Mouse (Mus musculus): ENCODE data around the gene Gm10521. TPM values are rescaled to one million over a fixed set of nuclear protein-coding genes. Genes with fewer than 3 reads are reported as not detected.

Gm10521 gene
- polyA plus RNA-seq, 1 experiment from 2014 or later = not detected

- no peak within 1 kb of the TSS for H3K9ac ChIP-seq (ENCODE audit: low read depth, low read length)
- H3K36me3 ChIP-seq (ENCODE audit: control insufficient read depth, insufficient read depth, low read length) = no peaks in the 10 kb centered on the region
- DNase-seq (ENCODE audit: low spot score) (no peak), ATAC-seq (ENCODE audit: low FRiP score) (no peak)
- H3K4me3 ChIP-seq (ENCODE audit: low read depth, low read length) = no peak within 1 kb of the TSS
- H3K9me3 ChIP-seq (ENCODE audit: control insufficient read depth, low read length) = no peaks in the 10 kb centered on the region
- H3K4me1 ChIP-seq (replicated peaks; ENCODE audit: control insufficient read depth, insufficient read depth, low read length) = no peaks in the 10 kb centered on the region
- H3K4me2 ChIP-seq (replicated peaks; ENCODE audit: low read depth, low read length) = no peak within 1 kb of the TSS
- no peak within 1 kb of the TSS for H3K27ac ChIP-seq (ENCODE audit: low read depth, low read length)
- no peaks in the 10 kb centered on the region for H3K27me3 ChIP-seq (ENCODE audit: control insufficient read depth, insufficient read depth, low read length)
- WGBS = 86% methylated on average over 14 of the region's 14 CpGs
Observed at GRCm38 (mm10) chr1:171917305-171918039, 22.0 kb downstream of the Gm10521 start, which contains the start of gene Slamf6. TSS of gene Slamf6 (plus strand) at chr1:171917515.

GRCm38 (mm10) chr1:171918136-171918920 is 22.9 kb downstream of the Gm10521 start:
- H3K36me3 ChIP-seq (ENCODE audit: control insufficient read depth, insufficient read depth, low read length) = no peaks in the 10 kb centered on the region
- H3K4me1 ChIP-seq (replicated peaks; ENCODE audit: control insufficient read depth, insufficient read depth, low read length) = no peaks in the 10 kb centered on the region
- H3K27me3 ChIP-seq (ENCODE audit: control insufficient read depth, insufficient read depth, low read length) = no peaks in the 10 kb centered on the region
- no peak overlapping the region for H3K4me2 ChIP-seq (replicated peaks; ENCODE audit: low read depth, low read length)
- DNase-seq (ENCODE audit: low spot score) = no peak
- no peak overlapping the region for H3K4me3 ChIP-seq (ENCODE audit: low read depth, low read length)
- H3K27ac ChIP-seq (ENCODE audit: low read depth, low read length) = no peak overlapping the region
- ATAC-seq (ENCODE audit: low FRiP score) = no peak
- no peak overlapping the region for H3K9ac ChIP-seq (ENCODE audit: low read depth, low read length)
- no peaks in the 10 kb centered on the region for H3K9me3 ChIP-seq (ENCODE audit: control insufficient read depth, low read length)
- 89% methylated on average over 12 of the region's 12 CpGs for WGBS

GRCm38 (mm10) chr1:171919193-171919592 is 23.7 kb downstream of the Gm10521 start:
- Histone ChIP-seq H3K9ac (ENCODE audit: low read depth, low read length) (no peak overlapping the region), H3K4me2 (replicated peaks; ENCODE audit: low read depth, low read length) (no peak overlapping the region), H3K4me1 (replicated peaks; ENCODE audit: control insufficient read depth, insufficient read depth, low read length) (no peaks in the 10 kb centered on the region), H3K4me3 (ENCODE audit: low read depth, low read length) (no peak overlapping the region), H3K9me3 (ENCODE audit: control insufficient read depth, low read length) (no peaks in the 10 kb centered on the region), H3K36me3 (ENCODE audit: control insufficient read depth, insufficient read depth, low read length) (no peaks in the 10 kb centered on the region), H3K27ac (ENCODE audit: low read depth, low read length) (no peak overlapping the region), H3K27me3 (ENCODE audit: control insufficient read depth, insufficient read depth, low read length) (no peaks in the 10 kb centered on the region)
- DNase-seq (ENCODE audit: low spot score) (no peak), ATAC-seq (ENCODE audit: low FRiP score) (no peak)
- whole genome bisulfite sequencing = 85% methylated on average over 5 of the region's 5 CpGs

GRCm38 (mm10) chr1:171919901-171920510 is 24.5 kb downstream of the Gm10521 start:
- Histone ChIP-seq H3K27ac (ENCODE audit: low read depth, low read length) (no peak overlapping the region), H3K36me3 (ENCODE audit: control insufficient read depth, insufficient read depth, low read length) (no peaks in the 10 kb centered on the region), H3K9me3 (ENCODE audit: control insufficient read depth, low read length) (no peaks in the 10 kb centered on the region), H3K9ac (ENCODE audit: low read depth, low read length) (no peak overlapping the region), H3K4me3 (ENCODE audit: low read depth, low read length) (no peak overlapping the region), H3K27me3 (ENCODE audit: control insufficient read depth, insufficient read depth, low read length) (no peaks in the 10 kb centered on the region), H3K4me2 (replicated peaks; ENCODE audit: low read depth, low read length) (no peak overlapping the region), H3K4me1 (replicated peaks; ENCODE audit: control insufficient read depth, insufficient read depth, low read length) (no peaks in the 10 kb centered on the region)
- ATAC-seq (ENCODE audit: low FRiP score) (no peak), DNase-seq (ENCODE audit: low spot score) (no peak)
- 87% methylated on average over 6 of the region's 6 CpGs for WGBS

GRCm38 (mm10) chr1:171920989-171921621 is 25.6 kb downstream of the Gm10521 start:
- no peaks in the 10 kb centered on the region for H3K9me3 ChIP-seq (ENCODE audit: control insufficient read depth, low read length)
- no peak overlapping the region for H3K9ac ChIP-seq (ENCODE audit: low read depth, low read length)
- DNase-seq (ENCODE audit: low spot score) (no peak), ATAC-seq (ENCODE audit: low FRiP score) (no peak)
- WGBS = 87% methylated on average over 9 of the region's 9 CpGs
- no peak overlapping the region for H3K4me3 ChIP-seq (ENCODE audit: low read depth, low read length)
- H3K4me1 ChIP-seq (replicated peaks; ENCODE audit: control insufficient read depth, insufficient read depth, low read length) = no peaks in the 10 kb centered on the region
- H3K27me3 ChIP-seq (ENCODE audit: control insufficient read depth, insufficient read depth, low read length) = no peaks in the 10 kb centered on the region
- no peaks in the 10 kb centered on the region for H3K36me3 ChIP-seq (ENCODE audit: control insufficient read depth, insufficient read depth, low read length)
- H3K4me2 ChIP-seq (replicated peaks; ENCODE audit: low read depth, low read length) = no peak overlapping the region
- no peak overlapping the region for H3K27ac ChIP-seq (ENCODE audit: low read depth, low read length)

- no peak for ATAC-seq (ENCODE audit: low FRiP score)
- Histone ChIP-seq H3K4me3 (ENCODE audit: low read depth, low read length) (no peak overlapping the region), H3K4me1 (replicated peaks; ENCODE audit: control insufficient read depth, insufficient read depth, low read length) (no peaks in the 10 kb centered on the region), H3K27me3 (ENCODE audit: control insufficient read depth, insufficient read depth, low read length) (no peaks in the 10 kb centered on the region), H3K27ac (ENCODE audit: low read depth, low read length) (no peak overlapping the region), H3K36me3 (ENCODE audit: control insufficient read depth, insufficient read depth, low read length) (no peaks in the 10 kb centered on the region), H3K4me2 (replicated peaks; ENCODE audit: low read depth, low read length) (no peak overlapping the region), H3K9ac (ENCODE audit: low read depth, low read length) (no peak overlapping the region), H3K9me3 (ENCODE audit: control insufficient read depth, low read length) (no peaks in the 10 kb centered on the region)
- DNase-seq (ENCODE audit: low spot score) = no peak
- WGBS = 65% methylated on average over 2 of the region's 2 CpGs
Observed at GRCm38 (mm10) chr1:171921641-171922040, 26.2 kb downstream of the Gm10521 start.

- no peak overlapping the region for H3K4me2 ChIP-seq (replicated peaks; ENCODE audit: low read depth, low read length)
- ATAC-seq (ENCODE audit: low FRiP score) (no peak), DNase-seq (ENCODE audit: low spot score) (no peak)
- H3K4me1 ChIP-seq (replicated peaks; ENCODE audit: control insufficient read depth, insufficient read depth, low read length) = no peaks in the 10 kb centered on the region
- H3K9ac ChIP-seq (ENCODE audit: low read depth, low read length) = no peak overlapping the region
- WGBS = 92% methylated on average over 5 of the region's 5 CpGs
- H3K27ac ChIP-seq (ENCODE audit: low read depth, low read length) = no peak overlapping the region
- H3K36me3 ChIP-seq (ENCODE audit: control insufficient read depth, insufficient read depth, low read length) = no peaks in the 10 kb centered on the region
- no peak overlapping the region for H3K4me3 ChIP-seq (ENCODE audit: low read depth, low read length)
- no peaks in the 10 kb centered on the region for H3K9me3 ChIP-seq (ENCODE audit: control insufficient read depth, low read length)
- H3K27me3 ChIP-seq (ENCODE audit: control insufficient read depth, insufficient read depth, low read length) = no peaks in the 10 kb centered on the region
Observed at GRCm38 (mm10) chr1:171922844-171923243, 27.4 kb downstream of the Gm10521 start.

GRCm38 (mm10) chr1:171924900-171925299 is 29.4 kb downstream of the Gm10521 start:
- ATAC-seq (ENCODE audit: low FRiP score) (no peak), DNase-seq (ENCODE audit: low spot score) (no peak)
- H3K27me3 ChIP-seq (ENCODE audit: control insufficient read depth, insufficient read depth, low read length) = no peaks in the 10 kb centered on the region
- WGBS = 75% methylated on average over 3 of the region's 3 CpGs
- no peaks in the 10 kb centered on the region for H3K4me1 ChIP-seq (replicated peaks; ENCODE audit: control insufficient read depth, insufficient read depth, low read length)
- no peak overlapping the region for H3K4me3 ChIP-seq (ENCODE audit: low read depth, low read length)
- H3K4me2 ChIP-seq (replicated peaks; ENCODE audit: low read depth, low read length) = no peak overlapping the region
- no peaks in the 10 kb centered on the region for H3K36me3 ChIP-seq (ENCODE audit: control insufficient read depth, insufficient read depth, low read length)
- no peaks in the 10 kb centered on the region for H3K9me3 ChIP-seq (ENCODE audit: control insufficient read depth, low read length)
- H3K9ac ChIP-seq (ENCODE audit: low read depth, low read length) = no peak overlapping the region
- no peak overlapping the region for H3K27ac ChIP-seq (ENCODE audit: low read depth, low read length)
